Mouse (Mus musculus) thymus, postnatal 14 days (tissue): ENCODE data around the gene Sit1.

Source experiments
- DNase-seq: peaks from one replicate; pipeline ENCODE4 v3.0.0; 2021

Gene Sit1

GRCm38 (mm10) chr4:43465935-43466334, 17.6 kb downstream of the Sit1 start:
- no peak for DNase-seq

DNA sequence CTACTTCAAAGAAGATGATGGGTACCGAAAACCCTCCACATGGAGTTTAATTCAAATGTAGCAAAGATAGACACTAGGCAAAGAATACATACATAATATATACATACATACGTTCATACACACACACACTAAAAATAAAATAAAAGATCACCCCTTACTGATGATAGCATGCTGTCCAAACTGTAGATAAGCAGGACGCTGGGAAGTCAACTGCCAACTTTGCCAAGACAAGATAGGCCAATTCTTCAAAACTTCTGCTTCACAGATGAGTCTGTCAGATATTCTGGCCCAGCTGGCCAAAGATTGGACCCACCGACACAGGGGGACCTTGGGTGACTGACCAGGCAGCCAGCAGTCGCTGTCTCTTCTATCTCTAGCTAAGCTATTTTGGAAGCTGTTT, 20.4 kb downstream of the Sit1 start:
- no peak for DNase-seq

GRCm38 (mm10) chr4:43457124-43457523, 26.4 kb downstream of the Sit1 start:
- DNase-seq = peak; percentile 38

GRCm38 (mm10) chr4:43456470-43456869, 27.1 kb downstream of the Sit1 start:
- DNase-seq = peak; percentile 75

DNA sequence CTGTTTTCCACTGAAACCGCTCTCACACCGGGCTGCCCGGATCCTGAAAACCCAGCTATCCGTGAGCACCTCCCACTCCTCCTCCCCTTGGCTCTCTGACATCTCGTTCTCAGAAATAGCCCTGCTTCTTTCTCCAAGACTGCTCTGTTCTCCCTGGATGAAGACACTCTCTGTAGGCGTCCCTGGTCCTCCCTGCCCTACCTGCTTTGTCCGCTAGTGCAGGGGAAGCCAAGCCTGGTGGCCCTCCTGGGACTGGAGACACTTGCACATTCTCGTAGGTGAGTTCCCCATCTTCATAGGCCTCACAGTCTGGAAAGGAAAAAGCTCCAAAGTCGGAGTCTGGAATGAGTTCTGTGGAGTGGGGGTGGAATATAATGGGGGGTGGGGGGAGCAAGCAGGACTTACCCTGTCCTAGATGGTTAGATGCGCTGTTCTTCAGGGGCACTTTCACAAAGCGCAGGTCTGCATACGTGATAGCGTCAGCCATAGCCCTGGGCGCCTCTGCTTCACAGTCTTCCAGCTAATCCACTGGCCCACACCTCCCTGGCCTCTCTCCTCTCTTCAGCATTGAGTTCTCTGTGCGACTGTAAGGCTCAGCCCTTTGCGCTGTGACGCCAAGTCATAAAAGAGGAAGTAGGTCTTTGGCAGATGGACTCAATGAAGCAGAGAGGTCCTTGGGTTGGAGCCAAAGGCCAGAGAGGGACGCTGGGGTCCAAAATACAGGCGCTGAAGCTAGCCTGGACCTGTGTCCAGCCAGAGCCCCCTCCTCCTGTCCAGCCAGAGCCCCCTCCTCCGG, 29.3 kb downstream of the Sit1 start, which contains the start of gene Cd72:
Cd72 (minus strand) TSS at position 588 of the 796 bp plus-strand sequence.
- no peak for DNase-seq

GRCm38 (mm10) chr4:43453413-43453812, 30.1 kb downstream of the Sit1 start:
- DNase-seq = peak; percentile 56

DNA sequence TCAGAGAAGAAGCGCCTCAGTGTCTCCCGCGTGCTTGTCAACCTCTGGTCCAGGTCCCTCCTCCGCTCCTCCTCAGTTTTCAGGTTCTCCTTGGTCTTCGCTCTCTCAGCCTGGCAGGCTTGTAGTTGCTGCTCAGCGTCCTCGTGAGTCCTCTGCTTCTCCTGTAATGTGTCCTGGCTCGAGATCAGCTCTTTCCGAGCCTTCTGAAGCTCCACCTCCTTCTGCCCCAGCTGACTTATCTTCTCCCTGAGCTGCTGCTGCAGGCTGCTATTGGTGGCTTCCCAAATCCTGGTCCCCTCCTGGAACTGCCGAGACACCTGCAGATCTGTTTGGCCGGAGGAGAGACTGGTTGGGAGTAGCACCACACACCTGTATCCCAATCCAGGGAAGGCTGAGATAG, 31.2 kb downstream of the Sit1 start:
- no peak for DNase-seq

- no peak for DNase-seq
Observed at GRCm38 (mm10) chr4:43448554-43448953, 35.0 kb downstream of the Sit1 start.

DNA sequence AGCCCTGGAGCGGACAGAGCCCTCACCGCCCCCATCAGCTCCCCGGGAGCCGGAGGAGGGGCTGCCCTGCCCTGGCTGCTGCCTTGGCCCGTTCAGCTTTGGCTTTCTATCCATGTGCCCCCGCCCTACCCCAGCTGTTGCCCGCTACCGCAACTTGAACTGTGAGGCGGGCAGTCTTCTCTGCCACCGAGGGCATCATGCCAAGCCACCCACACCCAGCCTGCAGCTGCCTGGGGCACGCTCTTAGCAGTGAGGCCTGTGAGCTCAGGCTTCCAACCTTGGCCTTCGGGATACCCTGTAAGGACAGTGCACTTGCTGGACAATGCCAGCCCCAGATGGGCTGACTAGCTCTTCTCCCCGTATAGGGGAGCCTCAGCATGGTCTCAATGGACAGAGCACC, 36.3 kb downstream of the Sit1 start:
- no peak for DNase-seq

DNA sequence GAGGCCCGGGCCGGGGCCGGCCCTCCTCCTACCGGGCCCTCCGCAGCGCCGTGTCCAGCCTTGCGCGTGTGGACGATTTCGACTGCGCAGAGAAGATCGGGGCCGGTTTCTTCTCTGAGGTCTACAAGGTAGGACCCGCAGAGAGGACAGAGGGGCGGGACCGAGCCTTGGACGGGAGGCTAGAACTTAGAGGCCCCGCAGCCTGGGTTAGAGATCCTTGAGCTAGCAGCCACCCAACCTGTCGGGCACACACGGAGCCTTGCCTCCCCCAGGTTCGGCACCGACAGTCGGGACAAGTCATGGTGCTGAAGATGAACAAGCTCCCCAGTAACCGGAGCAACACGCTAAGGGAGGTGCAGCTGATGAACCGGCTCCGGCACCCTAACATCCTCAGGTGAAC, 40.0 kb downstream of the Sit1 start:
- peak; percentile 36 for DNase-seq

DNA sequence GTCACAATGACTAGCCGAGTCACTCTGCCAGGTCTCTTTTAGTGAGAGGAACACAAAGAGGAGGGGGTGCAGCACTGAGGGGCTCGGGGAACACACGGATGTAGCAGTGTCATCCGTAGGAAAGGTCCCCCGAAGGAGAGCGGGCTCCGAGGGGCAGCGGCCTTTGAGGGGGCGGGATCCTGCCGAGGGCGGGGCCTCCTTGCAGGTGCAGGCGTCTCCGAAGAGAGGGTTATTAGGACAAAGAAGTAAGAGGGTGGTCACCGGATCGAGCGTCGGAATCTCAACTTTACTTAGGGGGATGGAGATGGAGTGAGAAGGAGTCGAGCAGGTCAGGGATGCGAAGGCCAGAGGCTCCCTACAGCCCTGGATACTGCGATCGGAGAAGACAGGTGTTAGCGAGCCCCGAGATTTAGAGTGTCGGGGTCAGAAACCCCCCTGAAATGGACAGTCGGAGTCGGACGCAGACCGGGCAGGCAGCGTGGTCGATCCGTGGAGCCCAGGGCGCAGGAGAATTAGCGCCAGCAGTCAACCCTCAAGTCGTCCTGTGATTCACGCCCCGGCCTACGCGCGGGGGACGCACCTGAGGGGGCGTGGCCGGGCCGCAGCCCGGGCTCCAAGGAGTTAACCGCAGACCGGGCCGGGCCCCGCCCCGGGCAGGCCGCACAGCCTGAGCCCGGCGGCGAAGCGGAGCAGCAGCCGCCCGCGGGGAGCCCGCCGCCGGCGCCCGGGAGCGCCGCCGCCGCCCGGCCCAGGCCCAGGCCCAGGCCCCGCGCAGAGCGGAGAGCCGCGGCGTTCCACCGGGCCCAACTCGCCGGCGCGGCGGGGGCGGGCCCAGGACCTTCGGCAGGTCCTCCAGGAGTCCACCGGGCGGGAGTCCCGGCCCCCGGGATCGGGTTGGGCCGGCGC, 40.8 kb downstream of the Sit1 start:
- DNase-seq = peak; percentile 76

DNA sequence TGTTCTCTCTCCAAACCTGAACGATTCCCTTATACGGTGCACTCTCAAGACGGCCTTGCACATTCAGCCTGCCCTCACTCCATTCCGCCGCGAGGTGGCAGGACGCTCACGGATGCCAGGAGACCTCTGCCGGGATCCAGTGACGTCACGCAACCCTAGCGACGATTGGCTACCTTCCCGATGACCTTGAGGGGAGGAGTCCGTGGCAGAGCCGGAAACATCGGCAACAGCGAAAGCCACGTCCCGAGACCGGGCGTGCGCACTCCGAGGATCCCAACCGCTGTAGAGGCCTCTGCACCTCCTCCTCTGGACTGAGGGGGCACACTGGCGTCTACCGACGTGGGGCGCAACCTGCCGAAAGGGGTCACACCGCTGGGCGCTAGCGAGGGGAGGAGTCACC, 41.5 kb downstream of the Sit1 start:
- DNase-seq = peak; percentile 99

DNA sequence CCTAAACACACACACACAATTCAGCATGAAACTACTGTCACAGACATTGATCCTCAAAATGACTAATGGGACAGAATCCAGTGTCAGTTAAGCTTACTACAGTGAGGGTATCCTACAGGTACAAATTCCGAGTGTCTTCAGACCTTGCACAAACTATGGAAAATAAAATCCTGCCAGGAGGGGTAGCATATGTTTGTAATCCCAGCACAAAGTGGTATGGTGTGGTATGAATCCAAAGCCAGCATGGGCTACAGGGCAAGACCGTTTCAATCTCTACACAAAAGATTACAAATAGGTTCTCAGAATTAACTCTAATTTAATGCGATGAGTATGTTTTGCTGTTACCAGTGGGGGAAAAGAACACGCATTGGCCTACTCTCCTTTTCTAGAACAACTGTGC, 41.9 kb downstream of the Sit1 start, which contains the start of gene Tesk1:
Tesk1 (plus strand) TSS at position 301 of the 400 bp plus-strand sequence.
- no peak for DNase-seq

DNA sequence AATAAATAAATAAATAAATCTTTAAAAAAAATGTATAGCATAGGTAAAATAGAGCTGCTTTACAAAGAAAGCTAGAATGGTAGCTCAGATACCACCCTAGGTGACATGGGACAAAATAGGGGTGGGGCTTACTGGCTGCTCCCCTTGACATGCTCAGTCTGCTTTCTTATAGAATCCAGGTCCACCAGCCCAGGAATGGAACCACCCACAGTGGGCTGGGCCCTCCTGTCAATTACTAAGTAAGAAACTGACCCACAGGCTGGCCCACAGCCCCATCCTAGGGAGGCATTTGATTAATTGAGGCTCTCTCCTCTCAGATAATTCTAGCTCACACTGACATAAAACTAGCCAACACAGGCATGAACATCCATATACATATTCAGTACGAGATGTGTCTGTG, 50.7 kb downstream of the Sit1 start:
- DNase-seq = no peak
